Mouse (Mus musculus): ENCODE data around the gene Nme7. TPM values are rescaled to one million over a fixed set of nuclear protein-coding genes. Genes with fewer than 3 reads are reported as not detected.

Nme7 gene
- polyA plus RNA-seq, 1 experiment, result 0.27 TPM

GRCm38 (mm10) chr1:164324878-164325277 lies 21.0 kb downstream of the Nme7 start:
- H3K4me3 ChIP-seq (replicated peaks), result no peak overlapping the region
- TF ChIP-seq TAL1 (IDR thresholded peaks at IDR 0.05; ENCODE audit: low read length) (no peak), GATA1 (IDR thresholded peaks at IDR 0.05; ENCODE audit: low read length) (no peak)
- no peaks in the 10 kb centered on the region for H3K27me3 ChIP-seq (ENCODE audit: control insufficient read depth)
- H3K36me3 ChIP-seq (ENCODE audit: control insufficient read depth), result peaks cover 6% of the 10 kb centered on the region
- no peaks in the 10 kb centered on the region for H3K9me3 ChIP-seq (ENCODE audit: control insufficient read depth, low read length)
- no peaks in the 10 kb centered on the region; the same call in 1 of the 2 replicates for H3K4me1 ChIP-seq (ENCODE audit: control insufficient read depth)

- no peak for TF ChIP-seq GATA1 (IDR thresholded peaks at IDR 0.05; ENCODE audit: low read length)
- no peak for TF ChIP-seq TAL1 (IDR thresholded peaks at IDR 0.05; ENCODE audit: low read length)
- H3K36me3 ChIP-seq (ENCODE audit: control insufficient read depth), result peaks cover 17% of the 10 kb centered on the region
- no peak overlapping the region for H3K4me3 ChIP-seq (replicated peaks)
- no peaks in the 10 kb centered on the region for H3K9me3 ChIP-seq (ENCODE audit: control insufficient read depth, low read length)
- H3K27me3 ChIP-seq (ENCODE audit: control insufficient read depth), result no peaks in the 10 kb centered on the region
- no peaks in the 10 kb centered on the region for H3K4me1 ChIP-seq (ENCODE audit: control insufficient read depth)
Measured at GRCm38 (mm10) chr1:164326600-164327155, 22.8 kb downstream of the Nme7 start.

- Histone ChIP-seq H3K27me3 (ENCODE audit: control insufficient read depth) (no peaks in the 10 kb centered on the region), H3K4me3 (replicated peaks) (no peak overlapping the region), H3K36me3 (ENCODE audit: control insufficient read depth) (peaks cover 17% of the 10 kb centered on the region), H3K4me1 (ENCODE audit: control insufficient read depth) (no peaks in the 10 kb centered on the region), H3K9me3 (ENCODE audit: control insufficient read depth, low read length) (no peaks in the 10 kb centered on the region)
- TF ChIP-seq GATA1 (IDR thresholded peaks at IDR 0.05; ENCODE audit: low read length) (no peak), TAL1 (IDR thresholded peaks at IDR 0.05; ENCODE audit: low read length) (no peak)
Measured at GRCm38 (mm10) chr1:164327764-164328163, 23.8 kb downstream of the Nme7 start.

- no peaks in the 10 kb centered on the region for H3K27me3 ChIP-seq (ENCODE audit: control insufficient read depth)
- peaks cover 24% of the 10 kb centered on the region for H3K36me3 ChIP-seq (ENCODE audit: control insufficient read depth)
Measured at GRCm38 (mm10) chr1:164332559-164332958, 28.6 kb downstream of the Nme7 start.

GRCm38 (mm10) chr1:164335435-164335834 lies 31.5 kb downstream of the Nme7 start:
- peaks cover 15% of the 10 kb centered on the region for H3K36me3 ChIP-seq (ENCODE audit: control insufficient read depth)
- no peaks in the 10 kb centered on the region for H3K4me1 ChIP-seq (ENCODE audit: control insufficient read depth)
- no peak for TF ChIP-seq GATA1 (IDR thresholded peaks at IDR 0.05; ENCODE audit: low read length)
- no peak for TF ChIP-seq TAL1 (IDR thresholded peaks at IDR 0.05; ENCODE audit: low read length)

More at GRCm38 (mm10) chr1:164332559-164332958, 28.6 kb downstream of the Nme7 start:
- TF ChIP-seq GATA1 (IDR thresholded peaks at IDR 0.05; ENCODE audit: low read length) (no peak), TAL1 (IDR thresholded peaks at IDR 0.05; ENCODE audit: low read length) (no peak)
- H3K4me3 ChIP-seq (replicated peaks), result no peak overlapping the region
- no peaks in the 10 kb centered on the region for H3K4me1 ChIP-seq (ENCODE audit: control insufficient read depth)
- H3K9me3 ChIP-seq (ENCODE audit: control insufficient read depth, low read length), result peaks cover 3% of the 10 kb centered on the region; the same call in 1 of the 2 replicates

GRCm38 (mm10) chr1:164335846-164336245 lies 31.9 kb downstream of the Nme7 start:
- H3K27me3 ChIP-seq (ENCODE audit: control insufficient read depth), result no peaks in the 10 kb centered on the region
- H3K36me3 ChIP-seq (ENCODE audit: control insufficient read depth), result peaks cover 11% of the 10 kb centered on the region
- H3K4me3 ChIP-seq (replicated peaks), result no peak overlapping the region
- H3K4me1 ChIP-seq (ENCODE audit: control insufficient read depth), result no peaks in the 10 kb centered on the region
- no peak for TF ChIP-seq TAL1 (IDR thresholded peaks at IDR 0.05; ENCODE audit: low read length)
- TF ChIP-seq GATA1 (IDR thresholded peaks at IDR 0.05; ENCODE audit: low read length), result no peak
- H3K9me3 ChIP-seq (ENCODE audit: control insufficient read depth, low read length), result peaks cover 3% of the 10 kb centered on the region; the same call in 1 of the 2 replicates

More at GRCm38 (mm10) chr1:164335435-164335834, 31.5 kb downstream of the Nme7 start:
- Histone ChIP-seq H3K4me3 (replicated peaks) (no peak overlapping the region), H3K9me3 (ENCODE audit: control insufficient read depth, low read length) (peaks cover 3% of the 10 kb centered on the region; the same call in 1 of the 2 replicates), H3K27me3 (ENCODE audit: control insufficient read depth) (no peaks in the 10 kb centered on the region)

- H3K9me3 ChIP-seq (ENCODE audit: control insufficient read depth, low read length), result no peaks in the 10 kb centered on the region
- no peak overlapping the region for H3K4me3 ChIP-seq (replicated peaks)
- peaks cover 12% of the 10 kb centered on the region for H3K36me3 ChIP-seq (ENCODE audit: control insufficient read depth)
- TF ChIP-seq TAL1 (IDR thresholded peaks at IDR 0.05; ENCODE audit: low read length) (no peak), GATA1 (IDR thresholded peaks at IDR 0.05; ENCODE audit: low read length) (no peak)
- H3K4me1 ChIP-seq (ENCODE audit: control insufficient read depth), result no peaks in the 10 kb centered on the region
- H3K27me3 ChIP-seq (ENCODE audit: control insufficient read depth), result no peaks in the 10 kb centered on the region
Measured at GRCm38 (mm10) chr1:164342161-164342560, 38.2 kb downstream of the Nme7 start.

GRCm38 (mm10) chr1:164353443-164353842 lies 49.5 kb downstream of the Nme7 start:
- peaks cover under 1% of the 10 kb centered on the region for H3K36me3 ChIP-seq (ENCODE audit: control insufficient read depth)
- TF ChIP-seq TAL1 (IDR thresholded peaks at IDR 0.05; ENCODE audit: low read length), result no peak
- TF ChIP-seq GATA1 (IDR thresholded peaks at IDR 0.05; ENCODE audit: low read length), result no peak

GRCm38 (mm10) chr1:164357995-164358394 lies 54.1 kb downstream of the Nme7 start:
- Histone ChIP-seq H3K4me1 (ENCODE audit: control insufficient read depth) (no peaks in the 10 kb centered on the region), H3K4me3 (replicated peaks) (no peak overlapping the region), H3K36me3 (ENCODE audit: control insufficient read depth) (no peaks in the 10 kb centered on the region), H3K9me3 (ENCODE audit: control insufficient read depth, low read length) (no peaks in the 10 kb centered on the region), H3K27me3 (ENCODE audit: control insufficient read depth) (no peaks in the 10 kb centered on the region)
- no peak for TF ChIP-seq TAL1 (IDR thresholded peaks at IDR 0.05; ENCODE audit: low read length)
- no peak for TF ChIP-seq GATA1 (IDR thresholded peaks at IDR 0.05; ENCODE audit: low read length)

More at GRCm38 (mm10) chr1:164353443-164353842, 49.5 kb downstream of the Nme7 start:
- H3K9me3 ChIP-seq (ENCODE audit: control insufficient read depth, low read length), result no peaks in the 10 kb centered on the region
- H3K4me1 ChIP-seq (ENCODE audit: control insufficient read depth), result no peaks in the 10 kb centered on the region
- H3K27me3 ChIP-seq (ENCODE audit: control insufficient read depth), result no peaks in the 10 kb centered on the region
- H3K4me3 ChIP-seq (replicated peaks), result no peak overlapping the region
